Comparison of ENCODE assay signal across 12 mouse cellular contexts in the genomic region with DNA sequence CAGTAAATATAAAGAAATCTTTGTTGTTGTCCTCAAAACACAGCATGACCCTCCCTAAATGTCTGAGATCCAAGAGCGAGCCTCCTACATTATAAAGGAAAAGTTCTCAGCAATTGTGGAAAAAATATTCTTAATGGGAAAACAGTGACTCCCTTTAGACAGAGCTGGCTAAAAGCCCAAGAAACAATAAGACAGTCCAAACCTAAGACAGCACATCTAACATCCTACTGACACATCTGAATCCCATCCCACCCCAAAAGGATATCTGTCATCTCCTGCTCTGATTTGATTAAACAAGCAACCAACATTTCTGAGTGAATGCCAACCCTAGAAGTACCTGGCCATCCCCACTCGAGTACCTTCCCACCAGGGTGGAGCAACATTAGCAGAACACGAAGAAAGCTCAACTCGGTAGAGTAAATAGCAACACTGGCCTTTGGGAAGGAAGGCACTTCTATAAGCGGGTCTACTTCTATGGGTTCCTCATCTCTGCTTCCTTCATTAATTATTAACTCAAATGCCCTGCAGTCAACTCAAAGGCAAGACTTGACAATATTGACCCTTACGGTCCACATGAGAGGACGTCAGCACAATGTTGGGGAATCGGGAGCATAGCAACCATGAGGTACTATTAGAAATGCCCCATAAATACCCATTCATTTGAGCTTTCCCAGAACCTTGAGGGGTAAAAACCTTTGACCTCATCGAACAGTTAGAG. TPM values are rescaled to one million over a fixed set of nuclear protein-coding genes. Genes with fewer than 3 reads are reported as not detected.
DNase-seq lines count a peak whose midpoint lies in the region; ATAC-seq lines count a peak whose summit lies in the region.
"Had no signal": no experiment of that assay in that cellular context is flagged by ENCODE, and none has a peak within 500 bp of the region (broad histone marks: within the 10 kb centered on the region; RNA-seq: fewer than 3 reads in every experiment).

No protein-coding gene starts in this region.

- WGBS in hindbrain, embryonic 14.5 days, result 68% methylated on average over 9 of the region's 9 CpGs
- 79% methylated on average over 9 of the region's 9 CpGs for WGBS in hindbrain, embryonic 12.5 days
- WGBS in embryonic facial prominence, embryonic 10.5 days, result 86% methylated on average over 9 of the region's 9 CpGs
- WGBS in heart, embryonic 14.5 days, result 75% methylated on average over 9 of the region's 9 CpGs
- WGBS in liver, embryonic 12.5 days (ENCODE audit: insufficient replicate concordance), result 72% methylated on average over 9 of the region's 9 CpGs

- peaks cover 21% of the 10 kb centered on the region for H3K4me1 ChIP-seq in hindbrain, embryonic 14.5 days (replicated peaks; ENCODE audit: control insufficient read depth, insufficient read depth, low read length)
- peaks cover 15% of the 10 kb centered on the region for H3K4me1 ChIP-seq in hindbrain, embryonic 12.5 days
- peaks cover 57% of the 10 kb centered on the region for H3K4me1 ChIP-seq in embryonic facial prominence, embryonic 10.5 days
- H3K4me1 ChIP-seq in heart, embryonic 14.5 days (ENCODE audit: control insufficient read depth in 2 of 2, insufficient read depth in 2 of 2, low read length in 2 of 2), result peaks cover 44 to 81% of the 10 kb centered on the region in 2 experiments
- H3K4me1 ChIP-seq in liver, embryonic 12.5 days, result peaks cover 56% of the 10 kb centered on the region

- no peak for ATAC-seq in hindbrain, embryonic 14.5 days (ENCODE audit: low FRiP score)
- no peak for ATAC-seq in hindbrain, embryonic 12.5 days (ENCODE audit: low FRiP score)
- ATAC-seq in heart, embryonic 14.5 days (ENCODE audit: insufficient number of reproducible peaks, insufficient read depth, low FRiP score, low read depth), result no peak
- ATAC-seq in liver, embryonic 12.5 days, result no peak

- H3K4me2 ChIP-seq in hindbrain, embryonic 14.5 days (replicated peaks), result no peak overlapping the region
- H3K4me2 ChIP-seq in hindbrain, embryonic 12.5 days (replicated peaks), result no peak overlapping the region
- H3K4me2 ChIP-seq in heart, embryonic 14.5 days (ENCODE audit: low read length), result peak overlapping the region; percentile 43
- peak overlapping the region; percentile 5 for H3K4me2 ChIP-seq in liver, embryonic 12.5 days
- H3K4me2 ChIP-seq: neural tube, embryonic 12.5 days had no signal

- H3K27ac ChIP-seq in hindbrain, embryonic 14.5 days, result peak overlapping the region; percentile 1; the same call in 1 of the 2 replicates
- H3K27ac ChIP-seq in hindbrain, embryonic 12.5 days, result no peak overlapping the region
- H3K27ac ChIP-seq in embryonic facial prominence, embryonic 10.5 days (replicated peaks), result no peak overlapping the region; the same call in 1 of the 2 replicates
- peak overlapping the region; percentile 82 to 95 for H3K27ac ChIP-seq in heart, embryonic 14.5 days (replicated peaks in 1 of 2; ENCODE audit: control insufficient read depth in 1 of 2, insufficient read depth in 1 of 2, low read depth in 2 of 2, low read length in 2 of 2)
- peak overlapping the region; percentile 46; the same call in 1 of the 2 replicates for H3K27ac ChIP-seq in liver, embryonic 12.5 days
- H3K27ac ChIP-seq: neural tube, embryonic 12.5 days had no signal

- H3K9me3 ChIP-seq in hindbrain, embryonic 14.5 days (ENCODE audit: control insufficient read depth, low read length), result no peaks in the 10 kb centered on the region
- H3K9me3 ChIP-seq in hindbrain, embryonic 12.5 days (replicated peaks), result no peaks in the 10 kb centered on the region
- no peaks in the 10 kb centered on the region for H3K9me3 ChIP-seq in embryonic facial prominence, embryonic 10.5 days
- H3K9me3 ChIP-seq in heart, embryonic 14.5 days (ENCODE audit: control insufficient read depth, low read length), result no peaks in the 10 kb centered on the region
- no peaks in the 10 kb centered on the region for H3K9me3 ChIP-seq in liver, embryonic 12.5 days (replicated peaks)
- H3K9me3 ChIP-seq: megakaryocyte, embryonic 14.5 days; neural tube, embryonic 12.5 days had no signal

- H3K4me3 ChIP-seq in hindbrain, embryonic 14.5 days (replicated peaks; ENCODE audit: low read length), result no peak overlapping the region
- no peak overlapping the region for H3K4me3 ChIP-seq in hindbrain, embryonic 12.5 days
- no peak overlapping the region for H3K4me3 ChIP-seq in embryonic facial prominence, embryonic 10.5 days
- no peak overlapping the region for H3K4me3 ChIP-seq in heart, embryonic 14.5 days (ENCODE audit: control insufficient read depth in 1 of 2, insufficient read depth in 1 of 2, low read depth in 1 of 2, low read length in 2 of 2)
- no peak overlapping the region for H3K4me3 ChIP-seq in liver, embryonic 12.5 days
- H3K4me3 ChIP-seq: megakaryocyte, embryonic 14.5 days; neural tube, embryonic 12.5 days had no signal

- H3K27me3 ChIP-seq in hindbrain, embryonic 14.5 days (ENCODE audit: control insufficient read depth, insufficient read depth, low read length), result no peaks in the 10 kb centered on the region
- H3K27me3 ChIP-seq in hindbrain, embryonic 12.5 days, result no peaks in the 10 kb centered on the region
- no peaks in the 10 kb centered on the region for H3K27me3 ChIP-seq in embryonic facial prominence, embryonic 10.5 days (replicated peaks; ENCODE audit: low read depth, poor library complexity, severe bottlenecking)
- H3K27me3 ChIP-seq in heart, embryonic 14.5 days (ENCODE audit: control insufficient read depth, insufficient read depth, low read length), result no peaks in the 10 kb centered on the region
- no peaks in the 10 kb centered on the region for H3K27me3 ChIP-seq in liver, embryonic 12.5 days (replicated peaks)
- H3K27me3 ChIP-seq: megakaryocyte, embryonic 14.5 days; neural tube, embryonic 12.5 days had no signal

- H3K36me3 ChIP-seq in hindbrain, embryonic 14.5 days (replicated peaks; ENCODE audit: control insufficient read depth, insufficient read depth), result no peaks in the 10 kb centered on the region
- H3K36me3 ChIP-seq in hindbrain, embryonic 12.5 days, result 0 out of 2 replicates have a peak, but pooled peaks cover 4% of the 10 kb centered on the region
- H3K36me3 ChIP-seq in embryonic facial prominence, embryonic 10.5 days (replicated peaks), result peaks cover 4% of the 10 kb centered on the region
- no peaks in the 10 kb centered on the region; the same call in 1 of the 2 replicates for H3K36me3 ChIP-seq in heart, embryonic 14.5 days (ENCODE audit: control insufficient read depth, insufficient read depth, low read length)
- H3K36me3 ChIP-seq in liver, embryonic 12.5 days, result no peaks in the 10 kb centered on the region
- H3K36me3 ChIP-seq: neural tube, embryonic 12.5 days had no signal

- no peak for DNase-seq in hindbrain, embryonic 14.5 days (ENCODE audit: low spot score)
- peak; percentile 2 for DNase-seq in embryonic facial prominence, embryonic 10.5 days (ENCODE audit: low spot score)
- no peak for DNase-seq in adrenal gland, postnatal 14 days
- DNase-seq in adrenal gland, postnatal 10 days, result no peak
- no peak for DNase-seq in layer of hippocampus, adult 18-20 months (ENCODE audit: low spot score in 2 of 2)
- DNase-seq: right cerebral cortex, postnatal 4 days; thymus, postnatal 25 days had no signal

- H3K9ac ChIP-seq in hindbrain, embryonic 14.5 days, result no peak overlapping the region
- H3K9ac ChIP-seq in hindbrain, embryonic 12.5 days, result no peak overlapping the region
- H3K9ac ChIP-seq in heart, embryonic 14.5 days (ENCODE audit: low read length), result peak overlapping the region; percentile 57; the same call in 1 of the 2 replicates
- no peak overlapping the region for H3K9ac ChIP-seq in liver, embryonic 12.5 days
- H3K9ac ChIP-seq: neural tube, embryonic 12.5 days had no signal

RNA-seq across cellular contexts. Expression of a gene that starts 42.7 kb away (rescaled TPM):
- polyA plus RNA-seq in hindbrain, embryonic 14.5 days (2014; fragmentation: Nextera tagmentation; extraction: Ambion mirVana), result 18.4 and 19.2 TPM in 2 replicates
- polyA plus RNA-seq in hindbrain, embryonic 12.5 days (2016; fragmentation: Nextera tagmentation; extraction: Ambion mirVana), result 18.1 and 19.2 TPM in 2 replicates
- polyA plus RNA-seq in embryonic facial prominence, embryonic 10.5 days (2016; fragmentation: Nextera tagmentation; extraction: Ambion mirVana), result 15.2 and 16.6 TPM in 2 replicates
- 41.3 and 43.9 TPM in 2 replicates for polyA plus RNA-seq in heart, embryonic 14.5 days (2014; fragmentation: Nextera tagmentation; extraction: Ambion mirVana)
- 31.8 and 33.7 TPM in 2 replicates for polyA plus RNA-seq in liver, embryonic 12.5 days (2016; fragmentation: Nextera tagmentation; extraction: Ambion mirVana)
- total RNA-seq in adrenal gland, postnatal 14 days (2021), result 62.6 and 75.9 TPM in 2 replicates
- total RNA-seq in adrenal gland, postnatal 10 days (2021), result 10 to 100 TPM; 56.3 to 58.4 TPM
- total RNA-seq in layer of hippocampus, adult 18-20 months (2021), result 10 to 100 TPM; 47.5 to 59.8 TPM

Comparison
In these comparisons a context has a peak if more than half of its experiments do, and no peak if none do; other contexts are left out.
1. H3K27ac ChIP-seq: peak in hindbrain, embryonic 14.5 days (single experiment), heart, embryonic 14.5 days (2 of 2) and liver, embryonic 12.5 days (single experiment); none in hindbrain, embryonic 12.5 days (single experiment) and embryonic facial prominence, embryonic 10.5 days (single experiment).
2. H3K4me2 ChIP-seq: peak in heart, embryonic 14.5 days (single experiment) and liver, embryonic 12.5 days (single experiment); none in hindbrain, embryonic 14.5 days (single experiment) and hindbrain, embryonic 12.5 days (single experiment).